Mouse (Mus musculus) Muller cell, postnatal 12 days (primary cell): Measurements from ENCODE around the gene Ldlrad1.

Source experiments
- DNase-seq: peaks from one replicate; pipeline ENCODE4 v3.0.0-alpha.2; 2015; ENCODE audit errors: inconsistent ontology term

The Ldlrad1 gene

GRCm38 (mm10) chr4:107260001-107260400 lies 51.0 kb downstream of the Ldlrad1 start:
- no peak for DNase-seq
